Mouse (Mus musculus): Measurements from ENCODE around the gene Ror1. TPM values are rescaled to one million over a fixed set of nuclear protein-coding genes. Genes with fewer than 3 reads are reported as not detected.

Gene Ror1
- total and polyA plus RNA-seq, 3 experiments: 0.05 TPM; not detected in 2

GRCm38 (mm10) chr4:100070101-100070500, 25.5 kb upstream of the Ror1 start:
- no peak for ATAC-seq (ENCODE audit: extremely low read depth, insufficient number of reproducible peaks, low FRiP score, poor library complexity, severe bottlenecking)
- DNase-seq (ENCODE audit: low spot score): no peak
- TF ChIP-seq GATA2 (IDR thresholded peaks at IDR 0.05; ENCODE audit: borderline replicate concordance, low read depth, low read length): no peak
- no peak for TF ChIP-seq GATA1 (IDR thresholded peaks at IDR 0.05; ENCODE audit: borderline replicate concordance, low read length)
- TF ChIP-seq TAL1 (conservative IDR thresholded peaks at IDR 0.05; ENCODE audit: low read depth, low read length): no peak
- no peak for TF ChIP-seq CTCF (IDR thresholded peaks at IDR 0.05; ENCODE audit: low read depth, low read length)
- no peak for TF ChIP-seq POLR2AphosphoS5 (IDR thresholded peaks at IDR 0.05; ENCODE audit: insufficient replicate concordance, low read depth, low read length)
- H3K4me1 ChIP-seq (ENCODE audit: insufficient read depth, low read depth, low read length): peaks cover 3% of the 10 kb centered on the region; the same call in 1 of the 2 replicates
- no peak overlapping the region for H3K4me3 ChIP-seq (ENCODE audit: low read depth, low read length)
- no peaks in the 10 kb centered on the region for H3K9me3 ChIP-seq (replicated peaks)
- H3K36me3 ChIP-seq (replicated peaks): no peaks in the 10 kb centered on the region
- peaks cover 3% of the 10 kb centered on the region for H3K27me3 ChIP-seq (ENCODE audit: insufficient read depth, low read length)

GRCm38 (mm10) chr4:100096596-100097181, 1.1 kb downstream of the Ror1 start:
- no peaks in the 10 kb centered on the region for H3K36me3 ChIP-seq (replicated peaks)
- H3K27me3 ChIP-seq (ENCODE audit: insufficient read depth, low read length): peaks cover 4% of the 10 kb centered on the region; the same call in 1 of the 2 replicates
- no peaks in the 10 kb centered on the region for H3K4me1 ChIP-seq (ENCODE audit: insufficient read depth, low read depth, low read length)
- H3K9me3 ChIP-seq (replicated peaks): no peaks in the 10 kb centered on the region
- no peak overlapping the region for H3K4me3 ChIP-seq (ENCODE audit: low read depth, low read length)
- no peak for DNase-seq (ENCODE audit: low spot score)
- no peak for ATAC-seq (ENCODE audit: extremely low read depth, insufficient number of reproducible peaks, low FRiP score, poor library complexity, severe bottlenecking)
- TF ChIP-seq CTCF (IDR thresholded peaks at IDR 0.05; ENCODE audit: low read depth, low read length) (no peak), GATA1 (IDR thresholded peaks at IDR 0.05; ENCODE audit: borderline replicate concordance, low read length) (no peak), POLR2AphosphoS5 (IDR thresholded peaks at IDR 0.05; ENCODE audit: insufficient replicate concordance, low read depth, low read length) (no peak), GATA2 (IDR thresholded peaks at IDR 0.05; ENCODE audit: borderline replicate concordance, low read depth, low read length) (no peak), TAL1 (conservative IDR thresholded peaks at IDR 0.05; ENCODE audit: low read depth, low read length) (no peak)

- Histone ChIP-seq H3K4me3 (ENCODE audit: low read depth, low read length) (no peak overlapping the region), H3K9me3 (replicated peaks) (no peaks in the 10 kb centered on the region), H3K27me3 (ENCODE audit: insufficient read depth, low read length) (peaks cover 4% of the 10 kb centered on the region; the same call in 1 of the 2 replicates), H3K4me1 (ENCODE audit: insufficient read depth, low read depth, low read length) (no peaks in the 10 kb centered on the region), H3K36me3 (replicated peaks) (no peaks in the 10 kb centered on the region)
- DNase-seq (ENCODE audit: low spot score): no peak
- TF ChIP-seq GATA2 (IDR thresholded peaks at IDR 0.05; ENCODE audit: borderline replicate concordance, low read depth, low read length) (no peak), GATA1 (IDR thresholded peaks at IDR 0.05; ENCODE audit: borderline replicate concordance, low read length) (no peak), POLR2AphosphoS5 (IDR thresholded peaks at IDR 0.05; ENCODE audit: insufficient replicate concordance, low read depth, low read length) (no peak), TAL1 (conservative IDR thresholded peaks at IDR 0.05; ENCODE audit: low read depth, low read length) (no peak), CTCF (IDR thresholded peaks at IDR 0.05; ENCODE audit: low read depth, low read length) (no peak)
- no peak for ATAC-seq (ENCODE audit: extremely low read depth, insufficient number of reproducible peaks, low FRiP score, poor library complexity, severe bottlenecking)
Observed at GRCm38 (mm10) chr4:100097364-100097979, 1.9 kb downstream of the Ror1 start.

GRCm38 (mm10) chr4:100101066-100101820, 5.7 kb downstream of the Ror1 start:
- TF ChIP-seq POLR2AphosphoS5 (IDR thresholded peaks at IDR 0.05; ENCODE audit: insufficient replicate concordance, low read depth, low read length) (no peak), GATA2 (IDR thresholded peaks at IDR 0.05; ENCODE audit: borderline replicate concordance, low read depth, low read length) (no peak), CTCF (IDR thresholded peaks at IDR 0.05; ENCODE audit: low read depth, low read length) (no peak), TAL1 (conservative IDR thresholded peaks at IDR 0.05; ENCODE audit: low read depth, low read length) (no peak), GATA1 (IDR thresholded peaks at IDR 0.05; ENCODE audit: borderline replicate concordance, low read length) (no peak)
- H3K4me3 ChIP-seq (ENCODE audit: low read depth, low read length): no peak overlapping the region
- H3K27me3 ChIP-seq (ENCODE audit: insufficient read depth, low read length): no peaks in the 10 kb centered on the region
- no peak for ATAC-seq (ENCODE audit: extremely low read depth, insufficient number of reproducible peaks, low FRiP score, poor library complexity, severe bottlenecking)
- no peaks in the 10 kb centered on the region for H3K36me3 ChIP-seq (replicated peaks)
- H3K9me3 ChIP-seq (replicated peaks): no peaks in the 10 kb centered on the region
- DNase-seq (ENCODE audit: low spot score): no peak
- no peaks in the 10 kb centered on the region for H3K4me1 ChIP-seq (ENCODE audit: insufficient read depth, low read depth, low read length)

- TF ChIP-seq GATA2 (IDR thresholded peaks at IDR 0.05; ENCODE audit: borderline replicate concordance, low read depth, low read length): no peak
- no peak for TF ChIP-seq POLR2AphosphoS5 (IDR thresholded peaks at IDR 0.05; ENCODE audit: insufficient replicate concordance, low read depth, low read length)
- TF ChIP-seq CTCF (IDR thresholded peaks at IDR 0.05; ENCODE audit: low read depth, low read length): no peak
- TF ChIP-seq TAL1 (conservative IDR thresholded peaks at IDR 0.05; ENCODE audit: low read depth, low read length): no peak
- no peak for TF ChIP-seq GATA1 (IDR thresholded peaks at IDR 0.05; ENCODE audit: borderline replicate concordance, low read length)
- Histone ChIP-seq H3K36me3 (replicated peaks) (no peaks in the 10 kb centered on the region), H3K4me3 (ENCODE audit: low read depth, low read length) (no peak overlapping the region)
Observed at GRCm38 (mm10) chr4:100101844-100102243, 6.3 kb downstream of the Ror1 start.

GRCm38 (mm10) chr4:100104241-100104640, 8.7 kb downstream of the Ror1 start:
- Histone ChIP-seq H3K9me3 (replicated peaks) (no peaks in the 10 kb centered on the region), H3K27me3 (ENCODE audit: insufficient read depth, low read length) (no peaks in the 10 kb centered on the region), H3K4me1 (ENCODE audit: insufficient read depth, low read depth, low read length) (no peaks in the 10 kb centered on the region), H3K36me3 (replicated peaks) (no peaks in the 10 kb centered on the region), H3K4me3 (ENCODE audit: low read depth, low read length) (no peak overlapping the region)
- no peak for TF ChIP-seq POLR2AphosphoS5 (IDR thresholded peaks at IDR 0.05; ENCODE audit: insufficient replicate concordance, low read depth, low read length)
- TF ChIP-seq CTCF (IDR thresholded peaks at IDR 0.05; ENCODE audit: low read depth, low read length): no peak
- TF ChIP-seq GATA1 (IDR thresholded peaks at IDR 0.05; ENCODE audit: borderline replicate concordance, low read length): no peak
- no peak for TF ChIP-seq TAL1 (conservative IDR thresholded peaks at IDR 0.05; ENCODE audit: low read depth, low read length)
- TF ChIP-seq GATA2 (IDR thresholded peaks at IDR 0.05; ENCODE audit: borderline replicate concordance, low read depth, low read length): no peak
- DNase-seq (ENCODE audit: low spot score): no peak
- no peak for ATAC-seq (ENCODE audit: extremely low read depth, insufficient number of reproducible peaks, low FRiP score, poor library complexity, severe bottlenecking)

More at GRCm38 (mm10) chr4:100101844-100102243, 6.3 kb downstream of the Ror1 start:
- Histone ChIP-seq H3K4me1 (ENCODE audit: insufficient read depth, low read depth, low read length) (no peaks in the 10 kb centered on the region), H3K27me3 (ENCODE audit: insufficient read depth, low read length) (no peaks in the 10 kb centered on the region), H3K9me3 (replicated peaks) (no peaks in the 10 kb centered on the region)
- ATAC-seq (ENCODE audit: extremely low read depth, insufficient number of reproducible peaks, low FRiP score, poor library complexity, severe bottlenecking) (no peak), DNase-seq (ENCODE audit: low spot score) (no peak)
